Mouse (Mus musculus) layer of hippocampus, postnatal 14 days (tissue): ENCODE data around the gene Cadps2. TPM values are rescaled to one million over a fixed set of nuclear protein-coding genes. Genes with fewer than 3 reads are reported as not detected.

Experiments used
- DNase-seq, 2 experiments: peaks; one replicate each; pipeline ENCODE4 v3.0.0; 2021 to 2022; ENCODE audit warnings: low spot score in 2 of 2, mixed read lengths in 1 of 2
- total RNA-seq, 2 experiments: library from RNA; stranded (reverse); gene quantifications; 2 replicates each; pipeline ENCODE4 v1.2.3; 2021

Gene Cadps2
- total RNA-seq, 2 experiments from 2014 or later, result 74.0 to 74.6 TPM

DNA sequence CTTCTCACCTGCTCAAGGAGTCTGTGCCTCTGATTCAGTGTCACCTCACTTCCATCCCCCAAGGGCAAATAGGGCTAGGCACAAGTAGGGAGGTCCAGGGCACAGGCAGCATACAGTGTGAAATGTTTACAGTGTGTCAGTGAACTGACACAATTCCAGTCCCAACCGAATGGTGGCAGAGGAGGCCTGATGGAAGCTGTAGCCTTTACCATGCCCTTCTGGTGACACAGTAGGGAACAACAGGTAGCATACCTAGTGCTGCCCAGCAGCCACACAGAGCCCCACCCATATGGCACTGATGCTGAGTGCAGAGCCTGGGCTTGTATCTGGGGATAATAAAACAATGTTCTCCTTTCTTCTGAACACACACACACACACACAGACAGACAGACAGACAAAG lies 61.6 kb downstream of the Cadps2 start:
- no peak for DNase-seq

DNA sequence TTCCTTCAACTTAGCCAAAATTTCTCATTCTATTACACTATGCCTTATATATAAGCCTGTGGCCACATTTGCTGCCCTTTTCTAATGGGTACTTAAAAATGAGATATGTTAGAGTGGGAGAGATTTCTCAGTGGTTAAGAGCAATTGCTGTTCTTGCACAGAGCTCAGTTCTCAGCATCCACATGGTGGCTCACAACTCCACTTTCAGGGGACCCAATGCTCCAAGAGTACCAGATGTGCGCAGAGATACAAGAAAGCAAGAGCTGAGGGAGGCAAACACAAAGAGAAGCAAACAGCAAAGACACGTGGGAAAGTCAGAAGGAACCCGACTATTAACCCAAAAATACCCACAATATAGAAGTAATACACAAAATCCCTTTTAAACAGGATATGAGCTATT lies 77.0 kb downstream of the Cadps2 start:
- DNase-seq, result no peak

DNA sequence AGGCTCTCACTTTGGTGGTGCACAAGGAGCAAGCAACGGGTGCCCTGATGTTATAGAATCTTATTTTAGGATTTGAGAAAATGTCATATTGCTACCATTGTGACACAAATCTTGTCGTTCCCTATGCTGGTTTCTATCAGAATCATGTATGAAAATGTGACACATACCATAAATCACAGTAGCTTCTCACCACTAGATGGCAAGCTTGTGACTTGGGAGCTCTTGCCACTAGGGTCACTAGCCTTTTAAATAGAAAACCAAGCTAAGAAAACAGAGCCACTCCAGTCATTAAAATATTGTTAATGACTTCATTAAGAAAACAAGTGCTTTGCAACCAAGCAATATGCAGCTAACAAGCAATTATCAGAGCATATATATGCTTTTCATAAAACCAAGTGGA lies 81.0 kb downstream of the Cadps2 start:
- no peak for DNase-seq

DNA sequence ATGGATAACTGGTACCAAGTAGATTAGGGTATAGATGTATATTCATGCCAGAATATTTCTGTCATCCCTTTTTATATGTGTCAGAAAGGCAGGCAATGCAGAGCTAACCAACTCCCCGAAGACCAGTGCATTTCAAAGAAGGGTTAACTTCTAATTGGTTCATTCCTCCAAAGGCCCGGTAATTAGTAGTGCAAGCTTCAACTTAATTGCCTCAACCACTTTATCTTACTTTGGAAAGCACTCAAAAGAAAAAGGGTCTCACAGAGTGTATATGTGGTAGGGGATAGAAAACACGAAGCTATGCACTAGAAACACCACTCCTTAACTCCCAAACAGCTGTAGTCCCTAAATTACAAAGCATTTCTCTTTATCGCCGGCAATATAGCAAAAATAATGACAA lies 90.4 kb downstream of the Cadps2 start:
- no peak for DNase-seq

DNA sequence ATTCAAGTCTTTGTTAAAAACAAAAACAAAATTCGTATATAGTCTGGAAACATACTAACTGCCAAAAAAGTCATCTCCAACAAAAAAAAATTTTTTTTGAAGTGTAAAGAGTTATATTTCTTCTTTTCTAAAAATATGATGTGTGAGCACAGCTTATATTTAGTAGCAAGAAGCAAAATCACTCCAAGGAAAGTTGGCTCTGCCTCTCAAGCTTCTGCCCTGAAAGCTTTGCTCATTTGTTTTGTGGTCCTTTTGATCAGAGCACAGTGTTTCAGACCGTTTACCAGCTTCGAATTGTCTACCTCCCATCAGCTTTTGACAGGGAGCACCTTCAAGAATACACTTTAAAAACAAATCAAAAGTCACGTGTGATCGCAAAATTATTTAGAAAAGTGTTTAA lies 99.2 kb downstream of the Cadps2 start:
- DNase-seq, result no peak

DNA sequence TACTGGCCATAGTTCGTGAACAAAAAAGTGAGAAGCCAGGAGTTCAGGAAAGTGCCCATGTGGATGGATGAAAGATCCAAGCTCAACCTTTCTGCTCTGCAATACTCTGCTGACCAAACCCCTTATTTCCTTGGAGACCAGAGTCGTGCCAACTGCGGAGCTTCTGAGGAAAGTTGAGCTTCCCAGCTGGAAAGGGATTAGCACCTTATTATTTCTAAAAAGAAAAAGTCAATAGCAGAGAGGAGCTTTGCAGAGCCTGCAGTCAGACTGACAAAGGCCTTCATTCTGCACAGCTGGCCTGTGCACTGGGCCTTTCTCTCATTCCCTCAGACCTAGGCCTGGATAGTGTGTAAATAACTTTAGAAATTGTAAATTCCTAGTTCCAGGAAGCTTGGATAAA lies 106.5 kb downstream of the Cadps2 start:
- DNase-seq, result no peak

DNA sequence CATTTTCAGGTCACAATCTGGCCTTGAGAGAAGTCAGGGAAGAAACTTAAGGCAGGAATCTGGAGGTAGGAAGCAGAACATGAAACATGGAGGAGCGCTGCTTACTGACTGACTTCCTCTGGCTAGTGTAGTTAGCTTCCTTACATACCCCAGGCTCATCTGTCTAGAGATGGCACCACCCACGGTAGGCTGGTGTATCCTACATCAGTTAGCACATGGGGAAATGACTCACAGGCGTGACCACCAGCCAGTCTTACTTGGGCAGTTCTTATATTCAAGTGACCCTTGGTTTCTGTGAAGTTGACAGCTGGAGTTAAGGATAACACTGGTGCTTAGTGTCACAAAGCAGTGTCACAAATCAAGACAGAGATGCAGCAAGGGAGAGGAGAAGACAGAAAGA lies 110.6 kb downstream of the Cadps2 start:
- DNase-seq, result no peak

DNA sequence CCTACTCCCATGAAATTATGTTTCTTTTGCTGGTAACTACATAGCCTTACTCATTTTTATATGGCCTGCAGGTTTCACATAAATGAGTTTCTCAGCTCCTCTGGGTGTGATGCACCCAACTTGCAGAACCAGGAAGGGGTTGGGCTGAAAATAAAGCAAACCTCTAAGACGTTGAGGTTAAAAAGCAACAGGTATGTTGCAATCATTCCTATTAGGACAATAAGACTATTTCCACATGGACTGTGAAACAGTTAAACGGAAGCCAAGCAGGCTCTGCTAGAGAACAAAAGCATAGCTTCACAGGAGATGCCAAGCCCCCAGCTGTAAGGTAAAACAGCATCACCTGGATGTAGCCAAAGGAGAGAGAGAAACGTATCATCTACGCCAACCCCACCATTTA lies 115.5 kb downstream of the Cadps2 start:
- DNase-seq, result no peak

DNA sequence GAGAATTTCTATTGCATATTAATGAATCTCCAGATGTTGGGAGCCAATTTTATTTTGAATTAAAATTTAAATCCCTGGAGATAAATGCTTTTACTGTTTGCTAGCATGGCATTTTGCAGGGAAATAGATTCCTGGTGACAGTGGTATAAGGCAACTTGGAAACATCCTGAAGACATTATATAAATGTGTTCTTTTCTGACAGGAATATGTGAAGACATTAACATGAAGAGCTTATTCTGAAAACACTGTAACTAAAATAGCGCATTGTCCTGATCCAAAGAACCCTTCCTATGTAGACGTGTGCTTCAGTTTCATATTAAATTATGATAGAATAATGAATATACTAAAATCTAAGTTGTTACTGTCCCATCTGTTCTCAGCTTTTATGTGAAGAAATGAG lies 118.8 kb downstream of the Cadps2 start:
- no peak for DNase-seq

DNA sequence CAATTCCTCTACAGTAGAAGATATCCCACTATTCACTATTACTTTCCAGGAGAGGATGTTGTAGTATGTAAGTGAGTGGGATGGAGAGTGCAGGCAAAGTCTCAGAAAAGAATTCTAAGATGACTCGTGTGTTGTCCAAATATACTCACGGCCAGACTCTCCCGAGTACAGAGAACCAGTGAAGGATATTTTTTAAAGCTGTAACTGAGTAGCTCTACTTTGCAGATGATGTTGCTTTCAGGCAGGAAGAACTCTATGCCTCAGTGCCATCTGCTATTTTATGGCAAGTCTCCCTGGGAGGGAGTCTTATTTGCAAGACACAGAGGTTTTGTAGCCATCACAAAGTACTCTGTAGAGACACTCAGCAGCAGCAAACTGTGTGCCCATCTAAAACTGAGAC lies 131.7 kb downstream of the Cadps2 start:
- DNase-seq, result peak; percentile 27 to 40

DNA sequence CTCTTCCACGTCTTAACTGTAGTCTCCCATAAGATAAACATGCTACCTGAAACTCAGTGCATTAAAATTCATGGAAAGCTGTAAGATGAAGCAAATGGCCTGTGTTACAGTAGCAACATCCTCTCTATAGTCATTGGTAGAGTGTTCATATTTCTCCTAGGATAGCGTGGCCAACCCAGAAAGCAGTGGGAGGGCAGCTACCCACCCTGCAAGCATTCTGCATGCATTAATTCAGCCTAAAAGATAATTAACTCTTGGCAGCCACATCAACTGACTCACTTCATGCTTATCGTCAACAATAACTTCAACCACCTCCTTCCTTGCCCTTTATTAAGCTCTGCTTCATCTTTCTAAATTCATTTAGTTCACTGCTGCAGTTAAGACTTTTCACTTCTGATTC lies 138.3 kb downstream of the Cadps2 start:
- DNase-seq, result no peak

DNA sequence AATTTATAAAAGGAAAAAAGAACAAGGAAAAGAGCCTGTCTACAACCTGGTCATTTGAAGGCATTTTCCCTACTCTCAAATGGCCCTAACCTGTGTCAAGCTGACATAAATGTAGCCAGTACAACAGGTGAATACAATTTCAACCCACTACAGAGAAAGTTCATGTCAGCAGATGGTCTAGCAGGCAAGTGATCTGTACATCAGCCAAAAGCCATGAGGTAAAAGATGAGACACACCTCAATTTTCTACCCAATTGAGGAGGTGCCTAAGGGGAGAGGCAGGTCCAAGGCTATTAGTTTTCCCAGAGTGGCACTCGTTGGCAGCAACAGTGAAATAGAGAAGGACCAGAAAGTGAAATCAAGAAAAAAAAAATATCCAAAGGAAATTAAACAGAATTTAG lies 161.0 kb downstream of the Cadps2 start:
- DNase-seq, result no peak

DNA sequence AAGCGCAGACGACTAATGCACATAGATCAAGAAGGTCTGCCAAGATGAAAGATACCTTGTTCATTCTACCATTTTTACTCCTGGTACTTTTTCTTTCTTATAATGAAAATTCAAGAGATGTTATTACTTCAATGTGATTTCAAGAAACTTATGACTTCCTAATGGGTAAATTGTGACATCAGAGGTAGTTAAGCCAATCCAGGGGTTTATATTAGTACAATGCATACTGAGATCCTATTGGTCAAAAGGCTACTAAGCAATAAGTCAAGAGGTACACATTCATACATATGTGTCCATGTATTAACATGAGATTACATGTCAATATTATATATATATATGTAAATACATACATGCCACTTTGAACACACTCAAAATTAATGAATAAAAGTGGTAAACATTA lies 184.2 kb downstream of the Cadps2 start, which contains the start of gene Rnf148:
Rnf148 (minus strand) TSS at position 101 of the 400 bp plus-strand sequence.
- no peak for DNase-seq

DNA sequence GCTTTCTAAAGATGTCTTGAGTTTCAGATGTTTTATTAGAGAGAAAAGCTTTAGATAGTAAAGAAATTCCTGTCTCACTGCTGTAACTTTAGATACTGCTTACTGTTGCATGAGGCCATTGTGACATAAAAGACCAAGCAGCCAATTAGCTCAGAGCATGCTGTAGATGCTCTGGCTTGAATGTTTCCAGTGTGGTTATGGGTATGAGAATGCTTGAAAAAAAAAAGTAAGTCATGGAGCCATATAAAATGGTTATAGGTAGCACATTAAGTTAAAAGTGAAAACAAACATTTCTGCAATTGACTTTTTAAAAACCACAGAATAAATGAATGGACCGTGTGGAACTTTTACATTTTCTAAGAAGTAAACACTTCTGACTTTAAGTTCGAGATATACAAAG lies 189.0 kb downstream of the Cadps2 start, which contains the start of gene Rnf133:
Rnf133 (minus strand) TSS at position 101 of the 400 bp plus-strand sequence.
- DNase-seq, result no peak

DNA sequence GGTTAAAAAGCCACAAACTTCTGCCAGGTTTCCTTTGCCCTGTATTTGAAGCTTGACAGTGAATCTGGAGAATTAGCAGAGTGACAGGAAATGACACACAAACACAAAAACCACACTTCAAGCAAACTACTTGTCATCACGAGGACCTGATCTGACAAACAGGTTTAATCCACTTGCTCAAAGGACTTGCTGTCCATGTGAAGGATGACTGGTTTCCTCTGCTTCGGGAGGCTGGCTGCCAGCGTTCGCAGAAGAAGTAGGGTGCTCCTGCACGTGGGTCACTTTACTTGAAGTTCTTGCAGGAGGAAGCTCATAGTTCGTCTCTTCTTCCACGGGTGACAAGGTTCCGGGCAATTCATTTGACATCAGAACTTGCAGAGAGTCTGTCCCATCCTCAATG lies 190.5 kb downstream of the Cadps2 start:
- no peak for DNase-seq

DNA sequence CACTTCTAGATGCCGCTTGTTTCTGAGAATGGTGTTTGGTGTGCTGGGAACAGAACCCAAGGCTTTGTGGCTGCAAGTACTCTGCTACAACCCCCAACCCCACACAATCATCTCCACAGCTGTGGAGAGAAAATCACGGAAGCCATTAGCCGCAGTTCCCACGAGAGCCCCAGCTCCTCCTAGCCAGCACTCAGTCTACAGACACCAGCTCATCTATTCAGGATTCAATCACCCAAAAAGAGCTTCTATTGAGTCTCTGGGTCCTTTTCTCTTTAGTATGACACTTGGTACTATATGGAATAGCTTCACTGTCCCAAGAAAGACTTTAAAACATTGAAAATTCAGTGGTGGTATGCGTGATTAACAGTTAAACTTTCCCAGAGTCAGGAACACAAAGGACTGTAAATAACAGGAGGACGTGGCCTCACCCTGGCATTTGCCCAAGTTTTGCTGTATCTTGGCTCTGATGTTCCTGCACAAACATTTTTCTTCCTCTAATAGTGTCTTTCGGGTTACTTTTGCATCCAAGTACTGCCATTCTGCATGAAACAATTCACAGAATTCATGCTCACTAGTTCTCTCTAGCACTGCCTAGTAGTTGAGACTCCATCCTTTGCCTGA lies 191.5 kb downstream of the Cadps2 start:
- DNase-seq, result no peak

DNA sequence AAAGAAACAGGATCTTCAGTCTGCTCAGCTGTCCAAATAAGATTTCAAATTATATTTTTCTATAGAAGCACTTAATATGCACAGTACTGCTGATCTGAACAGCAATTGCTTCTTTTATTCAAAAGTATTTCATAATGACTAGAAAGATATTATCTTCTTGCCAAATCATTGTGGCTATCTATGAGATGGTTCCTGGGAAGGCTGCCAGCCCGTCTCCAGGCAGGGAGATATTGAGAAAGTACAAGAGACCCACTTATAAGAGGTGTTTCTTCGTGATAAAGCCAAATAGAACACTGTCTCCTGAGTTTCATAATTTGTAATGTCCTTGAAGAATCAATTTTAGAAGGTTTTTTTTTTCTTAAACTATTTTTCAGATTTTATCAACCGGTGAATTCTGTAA lies 202.1 kb downstream of the Cadps2 start:
- DNase-seq, result no peak

DNA sequence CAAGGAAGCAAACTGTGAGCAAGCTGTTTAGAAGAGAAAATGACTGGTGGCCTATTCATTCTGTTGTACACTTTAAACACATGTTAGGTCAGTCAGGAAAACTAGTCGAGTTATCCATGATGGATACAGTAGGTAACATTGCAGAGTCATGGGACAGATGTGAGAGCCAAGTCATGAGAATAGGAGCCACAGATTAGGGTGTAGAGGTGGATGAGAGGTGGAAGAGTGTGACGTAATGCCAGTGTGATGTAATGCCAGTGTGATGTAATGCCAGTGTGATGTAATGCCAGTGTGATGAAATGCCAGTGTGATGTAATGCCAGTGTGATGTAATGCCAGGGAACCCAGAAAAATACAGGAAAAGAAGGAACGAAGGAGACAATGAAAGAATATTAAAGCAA lies 204.0 kb downstream of the Cadps2 start:
- DNase-seq, result no peak

DNA sequence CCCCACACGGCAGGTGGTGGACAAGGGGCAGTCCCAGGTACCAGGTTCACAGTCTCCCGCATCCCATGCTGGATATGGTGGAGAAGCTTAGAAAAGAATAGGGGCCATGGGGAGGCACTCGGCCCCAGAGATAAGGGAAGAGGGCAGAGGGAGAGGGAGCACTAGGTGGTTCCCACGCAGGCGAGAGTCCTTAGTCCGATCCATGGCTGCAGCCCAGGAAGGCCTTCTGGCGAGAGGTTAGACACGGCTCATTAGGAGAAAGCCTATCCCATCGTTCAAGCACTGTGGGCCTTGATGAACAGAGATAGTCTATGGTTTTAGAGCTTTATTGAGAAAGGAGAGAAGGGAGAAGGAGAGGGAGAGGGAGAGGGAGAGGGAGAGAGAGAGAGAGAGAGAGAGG lies 205.2 kb downstream of the Cadps2 start:
- DNase-seq, result no peak

DNA sequence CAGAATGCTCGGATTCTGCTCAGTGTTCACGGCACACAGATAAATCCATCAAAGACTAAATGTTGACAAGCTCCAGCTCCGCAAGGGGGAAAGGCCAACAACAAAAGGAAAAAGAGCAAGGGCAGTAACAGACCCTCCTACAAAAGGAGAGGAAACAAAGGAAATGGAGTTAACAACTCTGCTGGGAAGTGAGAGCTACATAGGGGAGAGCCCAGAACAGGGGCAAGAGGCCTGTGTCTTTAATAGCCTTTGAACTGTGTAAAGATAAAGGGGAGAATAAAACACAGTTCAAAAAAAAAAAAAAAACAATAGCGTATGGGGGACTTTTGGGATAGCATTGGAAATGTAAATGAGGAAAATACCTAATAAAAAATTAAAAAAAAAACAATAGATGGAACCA lies 208.8 kb downstream of the Cadps2 start:
- DNase-seq, result no peak

DNA sequence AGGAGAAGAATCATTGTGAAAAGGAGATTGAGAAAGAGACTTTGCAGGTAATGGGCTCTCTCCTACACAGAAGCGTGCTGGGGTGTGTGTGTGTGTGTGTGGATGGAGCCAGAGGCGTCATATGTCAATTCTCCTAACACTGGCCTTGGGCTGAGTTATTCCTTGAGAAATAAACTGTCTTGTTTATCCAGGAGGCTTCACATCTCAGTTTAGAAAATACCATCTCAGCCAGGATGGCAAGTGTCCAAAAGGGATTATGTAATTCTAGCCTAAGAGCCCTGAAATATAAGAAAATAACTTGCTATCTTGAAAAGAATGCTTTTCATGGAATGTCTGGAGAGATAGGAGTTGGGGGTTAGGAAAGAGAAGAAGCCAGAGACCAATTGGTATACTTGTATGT lies 264.1 kb downstream of the Cadps2 start:
- no peak for DNase-seq

DNA sequence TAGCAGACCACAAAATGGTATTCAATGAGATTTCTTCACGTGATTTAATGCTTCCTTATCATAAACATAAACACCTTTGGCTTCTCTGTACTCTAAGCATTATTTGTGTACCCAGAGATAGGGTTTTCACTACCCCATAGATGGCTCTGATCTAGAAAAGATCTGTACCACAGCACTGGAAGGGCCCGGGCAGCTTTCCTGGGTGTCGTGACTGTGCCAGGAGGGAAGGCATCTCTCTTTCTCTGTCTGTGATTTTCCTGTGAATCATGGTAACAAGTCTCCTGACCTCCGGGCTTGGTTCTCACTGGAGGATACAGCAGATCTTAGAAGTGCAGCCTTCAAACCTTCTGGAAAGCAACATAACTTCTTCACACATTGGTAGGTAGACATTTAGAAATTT lies 265.5 kb downstream of the Cadps2 start:
- DNase-seq, result no peak

DNA sequence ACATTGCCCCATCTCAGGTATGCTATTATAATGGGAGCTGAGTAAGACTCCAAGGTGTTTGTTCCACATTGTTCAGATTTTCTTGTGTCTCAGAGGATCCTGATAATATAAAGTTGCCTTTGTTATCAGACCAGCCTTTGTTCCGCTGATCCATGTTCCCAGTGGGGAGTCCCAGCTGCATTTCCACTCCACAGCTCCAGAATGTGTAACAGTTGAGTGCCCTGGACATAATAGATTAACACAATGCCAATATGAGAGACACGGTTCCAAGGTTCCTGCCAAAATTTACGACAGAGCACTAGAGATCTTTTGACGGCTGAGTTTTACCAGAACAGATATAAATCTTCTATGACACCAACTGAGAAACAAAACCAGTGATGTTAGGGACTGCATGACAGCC lies 266.8 kb downstream of the Cadps2 start:
- DNase-seq, result no peak

DNA sequence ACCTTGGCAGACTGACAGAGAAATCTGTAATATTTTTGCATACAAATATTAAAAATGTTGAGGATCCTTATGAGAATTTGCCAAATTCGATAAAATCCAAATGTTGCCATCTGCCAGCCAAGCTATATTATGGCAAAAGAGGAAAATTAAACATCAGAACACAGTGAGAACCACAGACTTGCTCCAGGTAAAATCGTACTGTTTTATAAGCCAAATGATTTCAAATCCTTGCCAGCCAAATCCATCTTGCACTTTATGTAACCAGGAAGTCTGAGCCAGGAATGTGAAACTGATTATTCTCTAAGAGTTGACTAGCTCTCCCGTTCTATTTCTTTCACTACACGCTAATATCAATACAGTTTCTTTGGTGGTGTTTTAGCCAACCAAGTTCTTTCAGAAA lies 269.5 kb downstream of the Cadps2 start:
- DNase-seq, result peak in 1 of 2 experiments; percentile 33
